Mouse (Mus musculus): Measurements from ENCODE around the gene Amdhd1. TPM values are rescaled to one million over a fixed set of nuclear protein-coding genes. Genes with fewer than 3 reads are reported as not detected.

The Amdhd1 gene
- polyA plus RNA-seq, 1 experiment: 0.14 TPM

DNA sequence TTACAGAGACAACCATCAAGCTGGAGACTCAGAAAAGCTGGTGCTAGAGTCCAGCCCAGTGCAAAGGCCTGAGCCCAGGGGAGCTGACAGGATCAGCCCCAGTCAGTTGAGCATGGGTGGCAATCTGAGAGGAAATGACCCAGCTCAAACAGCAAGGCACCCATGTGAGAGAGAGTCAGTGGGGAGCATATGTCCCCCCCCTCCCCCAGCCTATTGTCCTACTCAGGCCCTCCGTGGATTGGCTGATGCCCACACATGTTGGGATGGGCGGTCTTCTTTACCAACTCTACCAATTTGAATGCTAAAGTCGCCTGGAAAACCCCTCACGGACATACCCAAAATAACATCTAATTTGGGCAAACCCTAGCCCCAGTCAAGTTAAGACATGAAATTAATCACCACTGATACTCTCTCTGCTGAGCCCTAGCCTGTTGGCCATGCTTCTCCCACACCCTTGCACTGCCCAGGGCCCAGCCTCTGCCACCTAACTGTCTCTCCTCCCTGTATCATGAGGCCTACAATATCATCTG, 8.0 kb upstream of the Amdhd1 start:
- TF ChIP-seq REST (IDR thresholded peaks at IDR 0.05; ENCODE audit: insufficient read depth, insufficient read length): no peak
- TF ChIP-seq POLR2AphosphoS2 (IDR thresholded peaks at IDR 0.05; ENCODE audit: insufficient read length, low read depth): no peak
- TF ChIP-seq USF1 (IDR thresholded peaks at IDR 0.05; ENCODE audit: low read depth): no peak
- TF ChIP-seq MYOG (IDR thresholded peaks at IDR 0.05; ENCODE audit: control insufficient read depth in 1 of 3, insufficient read depth in 1 of 3, insufficient read length in 2 of 3, low read depth in 2 of 3): no peak
- TF ChIP-seq TCF3 (IDR thresholded peaks at IDR 0.05; ENCODE audit: insufficient read length, low read depth): no peak
- no peak for TF ChIP-seq SRF (IDR thresholded peaks at IDR 0.05; ENCODE audit: control insufficient read depth, insufficient read length, low read depth)
- no peak for TF ChIP-seq MAX (IDR thresholded peaks at IDR 0.05; ENCODE audit: low read depth)
- TF ChIP-seq POLR2A (IDR thresholded peaks at IDR 0.05; ENCODE audit: insufficient read length, low read depth): no peak
- TF ChIP-seq MYOD1 (IDR thresholded peaks at IDR 0.05; ENCODE audit: control insufficient read depth in 1 of 3, insufficient read length in 2 of 3, low read depth in 2 of 3): no peak
- no peak for TF ChIP-seq CEBPB (IDR thresholded peaks at IDR 0.05; ENCODE audit: insufficient read depth, poor library complexity, severe bottlenecking)
- no peak for TF ChIP-seq E2F4 (IDR thresholded peaks at IDR 0.05; ENCODE audit: insufficient read depth)
- no peak overlapping the region for H3K4me3 ChIP-seq
- no peaks in the 10 kb centered on the region for H3K36me3 ChIP-seq (ENCODE audit: control insufficient read depth, insufficient read depth)
- H3ac ChIP-seq (ENCODE audit: control insufficient read depth, insufficient read length): no peak overlapping the region
- H3K4me2 ChIP-seq (ENCODE audit: low read depth): no peak overlapping the region
- H3K79me2 ChIP-seq (ENCODE audit: control insufficient read depth, insufficient read depth): no peaks in the 10 kb centered on the region
- H3K27me3 ChIP-seq (ENCODE audit: control insufficient read depth, insufficient read depth, insufficient read length): no peaks in the 10 kb centered on the region

DNA sequence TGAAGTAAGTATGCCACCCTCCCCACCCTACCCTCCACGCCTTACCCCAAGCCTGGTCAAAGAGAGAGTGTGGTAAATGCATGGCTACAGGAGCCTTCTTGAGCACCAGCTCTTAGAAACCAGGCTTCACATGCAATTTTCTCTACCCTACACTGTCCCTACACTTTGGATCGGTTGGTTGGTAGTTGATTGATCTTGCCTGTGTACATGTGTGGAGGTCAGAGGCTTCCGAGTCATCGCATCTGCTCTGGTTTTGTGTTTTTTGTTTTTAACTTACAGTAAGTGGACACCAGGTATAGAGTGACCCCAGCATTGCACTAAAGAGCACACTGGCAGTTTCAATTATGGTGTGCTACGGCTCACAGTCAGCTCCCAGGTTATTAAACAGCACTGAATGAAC, 4.3 kb upstream of the Amdhd1 start:
- no peak overlapping the region for H3ac ChIP-seq (ENCODE audit: control insufficient read depth, insufficient read length)
- no peak overlapping the region for H3K4me2 ChIP-seq (ENCODE audit: low read depth)
- no peaks in the 10 kb centered on the region for H3K27me3 ChIP-seq (ENCODE audit: control insufficient read depth, insufficient read depth, insufficient read length)
- TF ChIP-seq E2F4 (IDR thresholded peaks at IDR 0.05; ENCODE audit: insufficient read depth): no peak
- TF ChIP-seq CEBPB (IDR thresholded peaks at IDR 0.05; ENCODE audit: insufficient read depth, poor library complexity, severe bottlenecking): no peak
- TF ChIP-seq REST (IDR thresholded peaks at IDR 0.05; ENCODE audit: insufficient read depth, insufficient read length): no peak
- no peak for TF ChIP-seq TCF3 (IDR thresholded peaks at IDR 0.05; ENCODE audit: insufficient read length, low read depth)
- TF ChIP-seq USF1 (IDR thresholded peaks at IDR 0.05; ENCODE audit: low read depth): no peak
- no peak for TF ChIP-seq MYOD1 (IDR thresholded peaks at IDR 0.05; ENCODE audit: control insufficient read depth in 1 of 3, insufficient read length in 2 of 3, low read depth in 2 of 3)
- TF ChIP-seq MYOG (IDR thresholded peaks at IDR 0.05; ENCODE audit: control insufficient read depth in 1 of 3, insufficient read depth in 1 of 3, insufficient read length in 2 of 3, low read depth in 2 of 3): no peak
- no peak for TF ChIP-seq MAX (IDR thresholded peaks at IDR 0.05; ENCODE audit: low read depth)
- TF ChIP-seq SRF (IDR thresholded peaks at IDR 0.05; ENCODE audit: control insufficient read depth, insufficient read length, low read depth): no peak
- no peak for TF ChIP-seq POLR2A (IDR thresholded peaks at IDR 0.05; ENCODE audit: insufficient read length, low read depth)
- no peak for TF ChIP-seq POLR2AphosphoS2 (IDR thresholded peaks at IDR 0.05; ENCODE audit: insufficient read length, low read depth)
- no peak for TF ChIP-seq TCF12 (IDR thresholded peaks at IDR 0.05; ENCODE audit: insufficient read depth, poor library complexity, severe bottlenecking)
- H3K36me3 ChIP-seq (ENCODE audit: control insufficient read depth, insufficient read depth): no peaks in the 10 kb centered on the region
- no peaks in the 10 kb centered on the region for H3K79me2 ChIP-seq (ENCODE audit: control insufficient read depth, insufficient read depth)
- no peak overlapping the region for H3K4me3 ChIP-seq

DNA sequence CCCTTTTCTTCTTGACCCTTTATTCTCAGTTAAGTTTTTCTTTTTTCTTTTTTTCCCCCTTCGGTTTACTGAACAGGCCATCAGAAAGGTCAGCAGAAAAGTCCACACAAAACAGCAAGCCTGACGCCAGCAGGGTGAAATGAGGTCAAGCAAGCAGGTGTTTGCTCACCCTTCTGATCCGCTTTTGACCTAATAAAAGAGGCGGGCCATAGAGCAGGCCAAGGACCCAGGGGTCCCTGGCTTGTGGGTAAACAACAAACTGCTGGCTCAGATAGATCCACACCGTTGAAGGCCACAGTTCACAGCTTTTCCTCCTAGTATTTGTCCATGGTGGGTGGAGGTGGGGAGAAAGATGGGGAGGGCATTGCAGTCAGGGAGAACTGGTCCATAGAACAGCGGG, 3.3 kb upstream of the Amdhd1 start:
- TF ChIP-seq SRF (IDR thresholded peaks at IDR 0.05; ENCODE audit: control insufficient read depth, insufficient read length, low read depth): no peak
- TF ChIP-seq TCF12 (IDR thresholded peaks at IDR 0.05; ENCODE audit: insufficient read depth, poor library complexity, severe bottlenecking): no peak
- TF ChIP-seq POLR2A (IDR thresholded peaks at IDR 0.05; ENCODE audit: insufficient read length, low read depth): no peak
- TF ChIP-seq TCF3 (IDR thresholded peaks at IDR 0.05; ENCODE audit: insufficient read length, low read depth): no peak
- TF ChIP-seq MYOD1 (IDR thresholded peaks at IDR 0.05; ENCODE audit: control insufficient read depth in 1 of 3, insufficient read length in 2 of 3, low read depth in 2 of 3): no peak
- TF ChIP-seq E2F4 (IDR thresholded peaks at IDR 0.05; ENCODE audit: insufficient read depth): no peak
- no peak overlapping the region for H3K4me2 ChIP-seq (ENCODE audit: low read depth)
- no peaks in the 10 kb centered on the region for H3K27me3 ChIP-seq (ENCODE audit: control insufficient read depth, insufficient read depth, insufficient read length)
- H3K79me2 ChIP-seq (ENCODE audit: control insufficient read depth, insufficient read depth): no peaks in the 10 kb centered on the region
- no peak overlapping the region for H3K4me3 ChIP-seq
- H3ac ChIP-seq (ENCODE audit: control insufficient read depth, insufficient read length): no peak overlapping the region
- H3K36me3 ChIP-seq (ENCODE audit: control insufficient read depth, insufficient read depth): no peaks in the 10 kb centered on the region

DNA sequence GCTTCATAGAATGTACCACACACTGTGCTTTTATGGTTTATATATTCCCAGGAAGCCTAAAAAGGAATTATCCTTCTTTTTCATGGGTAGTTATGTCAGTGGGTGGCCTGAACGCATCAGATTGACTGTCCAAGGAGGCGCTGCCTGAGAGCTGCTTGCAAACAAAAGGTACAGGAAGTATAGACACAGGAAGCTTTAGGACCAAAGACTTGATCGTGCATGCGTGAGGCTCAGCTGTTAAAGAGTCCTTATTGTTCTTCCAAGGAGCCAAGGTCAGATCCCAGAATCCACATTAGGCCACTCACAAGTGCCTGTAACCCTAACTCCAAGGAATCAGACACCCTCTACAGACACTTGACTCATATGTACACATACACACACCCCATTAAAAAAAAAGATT, 2.5 kb upstream of the Amdhd1 start:
- H3K79me2 ChIP-seq (ENCODE audit: control insufficient read depth, insufficient read depth): no peaks in the 10 kb centered on the region
- H3K36me3 ChIP-seq (ENCODE audit: control insufficient read depth, insufficient read depth): no peaks in the 10 kb centered on the region
- no peaks in the 10 kb centered on the region for H3K27me3 ChIP-seq (ENCODE audit: control insufficient read depth, insufficient read depth, insufficient read length)
- H3K4me3 ChIP-seq: no peak overlapping the region
- TF ChIP-seq TCF12 (IDR thresholded peaks at IDR 0.05; ENCODE audit: insufficient read depth, poor library complexity, severe bottlenecking) (no peak), POLR2AphosphoS2 (IDR thresholded peaks at IDR 0.05; ENCODE audit: insufficient read length, low read depth) (no peak), MYOG (IDR thresholded peaks at IDR 0.05; ENCODE audit: control insufficient read depth in 1 of 3, insufficient read depth in 1 of 3, insufficient read length in 2 of 3, low read depth in 2 of 3) (no peak), USF1 (IDR thresholded peaks at IDR 0.05; ENCODE audit: low read depth) (no peak), MAX (IDR thresholded peaks at IDR 0.05; ENCODE audit: low read depth) (no peak), REST (IDR thresholded peaks at IDR 0.05; ENCODE audit: insufficient read depth, insufficient read length) (no peak), MYOD1 (IDR thresholded peaks at IDR 0.05; ENCODE audit: control insufficient read depth in 1 of 3, insufficient read length in 2 of 3, low read depth in 2 of 3) (no peak), E2F4 (IDR thresholded peaks at IDR 0.05; ENCODE audit: insufficient read depth) (no peak), TCF3 (IDR thresholded peaks at IDR 0.05; ENCODE audit: insufficient read length, low read depth) (no peak), SRF (IDR thresholded peaks at IDR 0.05; ENCODE audit: control insufficient read depth, insufficient read length, low read depth) (no peak), POLR2A (IDR thresholded peaks at IDR 0.05; ENCODE audit: insufficient read length, low read depth) (no peak), CEBPB (IDR thresholded peaks at IDR 0.05; ENCODE audit: insufficient read depth, poor library complexity, severe bottlenecking) (no peak)
- H3K4me2 ChIP-seq (ENCODE audit: low read depth): no peak overlapping the region
- no peak overlapping the region for H3ac ChIP-seq (ENCODE audit: control insufficient read depth, insufficient read length)
